Mouse (Mus musculus): ENCODE measurements around the gene Tbck.

The Tbck gene

DNA sequence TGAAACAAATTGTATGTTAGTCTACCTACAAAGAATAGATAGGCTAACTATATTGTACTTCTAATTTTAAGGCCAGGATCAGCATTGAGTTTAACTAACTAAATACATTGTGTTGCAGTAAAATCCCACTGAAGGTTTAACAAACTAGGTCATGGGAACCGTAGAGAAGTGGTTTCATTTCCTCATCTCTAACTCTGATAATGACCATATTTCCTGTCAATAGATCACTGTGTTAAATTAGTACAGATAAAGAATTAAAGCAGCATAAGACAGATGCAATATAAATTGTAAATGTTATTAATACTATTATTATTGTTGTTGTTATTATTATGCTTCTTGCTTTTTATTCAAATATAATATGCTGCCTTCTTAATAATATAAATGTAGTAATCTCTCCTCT, 72.3 kb downstream of the Tbck start:
- no peak for DNase-seq (ENCODE audit: low read depth, low spot score)

DNA sequence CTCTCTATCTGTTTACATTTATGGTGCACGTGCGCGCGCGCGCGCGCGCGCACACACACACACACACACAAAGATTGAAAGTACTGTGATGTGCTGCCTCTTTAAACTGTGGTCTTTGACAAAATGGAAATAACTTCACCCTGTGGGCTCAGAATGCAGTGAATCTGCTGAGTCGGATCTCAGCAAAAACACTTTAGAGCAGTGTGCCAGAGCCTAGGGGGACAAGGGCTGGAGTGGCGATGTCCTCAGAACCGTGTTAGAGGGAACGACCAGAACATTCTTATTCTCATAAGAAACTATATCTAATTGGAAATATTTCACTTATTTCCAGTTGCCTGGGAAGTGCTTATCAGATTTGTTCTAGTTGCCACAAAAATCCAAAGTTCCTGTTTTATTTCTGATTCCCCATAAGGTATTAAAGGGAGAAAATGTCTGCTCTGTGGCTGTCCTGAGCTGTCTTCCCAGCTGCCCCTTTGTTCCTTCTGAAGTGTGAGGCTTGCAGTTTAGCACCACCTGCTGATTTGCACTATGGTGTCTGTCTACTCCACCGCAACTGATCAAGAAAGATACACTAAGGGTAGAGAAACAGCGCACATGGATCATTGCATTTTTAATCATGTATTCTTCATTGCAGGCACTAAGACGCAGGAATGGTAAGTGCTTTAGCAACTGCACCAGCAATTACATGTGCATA, 82.2 kb downstream of the Tbck start:
- no peak for DNase-seq (ENCODE audit: low read depth, low spot score)

DNA sequence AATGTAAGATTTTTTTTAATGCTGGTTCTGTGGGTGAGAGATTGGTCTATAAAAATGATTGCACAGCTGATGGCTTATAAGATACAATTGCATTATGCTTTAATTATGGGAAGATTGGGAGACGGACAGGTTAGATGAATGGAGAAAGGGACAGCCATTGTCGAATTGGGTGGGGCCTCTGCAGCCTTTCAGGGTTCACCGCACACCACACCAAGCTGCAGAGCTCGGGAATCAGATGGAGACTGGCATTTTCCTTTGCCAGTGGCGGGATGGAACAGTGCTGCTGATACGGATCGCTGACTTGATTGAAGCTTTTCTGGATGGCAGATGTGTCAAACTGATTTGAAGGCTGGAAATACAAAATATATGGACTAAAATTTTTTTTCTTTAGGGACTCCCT, 88.1 kb downstream of the Tbck start:
- DNase-seq (ENCODE audit: low read depth, low spot score), result no peak

DNA sequence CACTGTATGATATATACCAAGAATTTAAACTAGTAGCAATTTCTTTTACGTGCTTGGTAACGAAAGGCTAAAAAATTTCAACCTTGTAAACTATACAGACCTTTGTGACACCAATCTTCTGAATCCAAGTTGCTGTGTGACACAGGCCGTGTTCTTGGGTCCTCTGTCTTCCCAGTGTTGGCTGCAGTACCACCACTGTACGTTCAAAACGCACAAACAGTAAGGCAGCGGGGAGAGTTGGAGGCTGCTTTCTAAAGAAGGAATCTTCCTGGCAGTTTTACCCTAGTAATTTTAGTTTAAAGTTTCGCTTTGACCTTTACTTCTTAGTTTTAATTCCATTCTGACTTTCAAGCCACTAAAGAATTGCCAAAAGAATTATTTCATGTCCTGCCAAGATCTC, 92.7 kb downstream of the Tbck start:
- DNase-seq (ENCODE audit: low read depth, low spot score), result no peak

DNA sequence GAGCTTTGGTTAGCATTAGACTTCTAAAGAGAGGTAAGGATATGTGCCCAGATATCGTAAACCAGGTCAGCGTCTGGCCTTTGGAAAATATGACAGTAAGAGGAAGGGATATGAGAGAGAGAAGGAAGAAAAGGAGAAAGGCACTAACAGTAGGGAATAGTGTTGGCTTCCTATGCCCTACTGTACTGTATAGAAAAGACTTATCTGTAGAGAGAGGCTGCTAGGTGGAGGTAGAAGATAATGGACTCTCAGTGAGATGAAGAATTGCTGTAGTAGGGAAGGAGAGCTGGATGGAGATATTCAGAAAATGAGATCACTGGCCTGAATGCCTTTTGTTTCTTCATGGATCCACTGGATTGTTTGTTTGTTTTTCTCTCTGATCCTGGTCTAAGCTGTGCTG, 97.2 kb downstream of the Tbck start:
- no peak for DNase-seq (ENCODE audit: low read depth, low spot score)

DNA sequence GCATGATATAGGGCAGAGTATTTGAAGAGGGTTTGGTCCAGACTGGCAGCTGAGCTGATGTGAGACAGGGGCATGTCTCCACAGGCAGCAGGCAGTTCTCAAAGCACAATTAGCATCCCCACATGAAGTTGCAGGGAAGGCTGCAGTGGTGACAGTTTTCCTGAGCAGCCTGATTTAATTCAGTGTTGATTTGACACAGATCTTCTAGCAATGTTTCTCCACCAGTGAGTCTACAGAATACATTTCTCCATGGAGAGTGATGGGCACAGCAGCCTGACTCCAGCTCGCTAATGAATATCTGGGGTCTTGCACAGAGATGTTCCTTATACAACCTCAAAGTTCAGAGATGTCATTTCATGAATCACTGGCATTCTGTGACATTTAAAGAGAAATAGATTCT, 99.1 kb downstream of the Tbck start:
- DNase-seq (ENCODE audit: low read depth, low spot score), result no peak

DNA sequence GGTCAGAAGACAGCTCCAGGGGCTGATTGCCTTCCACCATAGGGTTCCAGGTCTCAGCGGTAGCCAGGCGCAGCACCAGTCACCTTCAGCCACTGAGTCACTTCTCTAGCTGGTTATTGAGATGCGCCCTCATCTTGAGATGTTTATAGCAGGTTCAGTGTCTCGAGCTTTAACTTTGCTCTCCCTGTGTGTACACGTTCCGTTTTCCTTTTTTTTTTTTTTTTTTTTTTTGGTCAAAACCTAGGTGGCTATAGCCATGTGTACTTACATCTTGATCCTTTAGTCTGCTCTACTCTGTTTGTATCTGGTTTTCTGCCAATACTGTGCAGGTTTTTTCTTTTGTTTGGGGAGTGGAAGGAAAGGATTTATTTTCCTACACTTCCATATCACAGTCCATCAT, 100.8 kb downstream of the Tbck start:
- DNase-seq (ENCODE audit: low read depth, low spot score), result no peak

GRCm38 (mm10) chr3:132786690-132787089, 102.7 kb downstream of the Tbck start:
- DNase-seq (ENCODE audit: low read depth, low spot score), result no peak

GRCm38 (mm10) chr3:132787775-132788174, 103.8 kb downstream of the Tbck start:
- no peak for DNase-seq (ENCODE audit: low read depth, low spot score)

GRCm38 (mm10) chr3:132791140-132791539, 107.2 kb downstream of the Tbck start:
- no peak for DNase-seq (ENCODE audit: low read depth, low spot score)

GRCm38 (mm10) chr3:132800196-132800595, 116.3 kb downstream of the Tbck start:
- no peak for DNase-seq (ENCODE audit: low read depth, low spot score)

DNA sequence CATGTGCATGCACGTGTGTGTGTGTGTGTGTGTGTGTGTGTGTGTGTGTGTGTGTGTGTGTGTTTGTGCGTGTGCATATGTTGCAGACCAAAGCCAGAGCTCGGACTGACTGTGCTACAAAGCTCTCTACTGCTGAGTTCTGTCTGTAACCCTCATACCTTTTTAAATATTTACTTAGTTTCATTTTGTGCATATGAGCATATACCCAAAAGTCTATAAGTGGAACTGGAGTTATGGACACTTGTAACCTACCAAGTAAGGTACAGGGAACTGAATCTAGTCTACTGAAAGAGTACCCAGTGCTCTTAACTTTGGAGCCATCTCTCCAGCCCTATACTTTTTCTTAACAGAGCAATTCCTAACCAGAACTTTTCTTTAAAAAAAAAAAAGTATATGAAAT, 118.0 kb downstream of the Tbck start:
- DNase-seq (ENCODE audit: low read depth, low spot score), result no peak

DNA sequence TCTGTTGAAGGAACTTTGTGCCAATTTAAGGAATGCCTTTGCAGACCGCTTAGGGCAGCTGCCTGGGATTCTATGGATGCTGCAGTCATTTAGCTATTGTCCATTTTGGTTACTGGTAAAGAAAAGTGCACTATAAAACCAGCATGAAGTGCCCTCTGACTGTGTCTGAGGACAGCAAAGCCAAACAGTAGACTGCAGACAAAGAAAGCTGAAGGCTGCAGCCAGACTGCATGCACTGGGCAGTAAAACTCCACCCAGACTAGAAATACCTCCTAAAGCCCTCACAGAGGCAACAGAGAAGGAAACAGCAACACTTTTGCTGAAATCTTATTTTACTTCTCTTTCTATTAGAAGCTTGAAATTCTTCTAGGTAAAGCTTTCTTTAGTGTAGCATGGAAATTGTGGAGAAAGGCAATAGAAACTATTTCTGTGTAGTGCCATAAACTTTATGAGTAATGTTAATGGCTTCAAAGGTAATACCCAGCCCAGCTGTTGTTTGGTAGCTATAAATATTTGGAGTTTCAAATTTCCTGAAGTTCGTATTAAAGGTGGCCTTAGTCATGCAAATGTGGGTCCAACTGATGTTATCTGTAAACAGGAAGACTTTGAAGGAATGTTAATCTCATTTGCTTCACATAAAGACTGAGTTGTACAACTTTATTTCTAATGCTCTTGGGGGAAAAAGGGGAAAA, 124.1 kb downstream of the Tbck start:
- no peak for DNase-seq (ENCODE audit: low read depth, low spot score)

DNA sequence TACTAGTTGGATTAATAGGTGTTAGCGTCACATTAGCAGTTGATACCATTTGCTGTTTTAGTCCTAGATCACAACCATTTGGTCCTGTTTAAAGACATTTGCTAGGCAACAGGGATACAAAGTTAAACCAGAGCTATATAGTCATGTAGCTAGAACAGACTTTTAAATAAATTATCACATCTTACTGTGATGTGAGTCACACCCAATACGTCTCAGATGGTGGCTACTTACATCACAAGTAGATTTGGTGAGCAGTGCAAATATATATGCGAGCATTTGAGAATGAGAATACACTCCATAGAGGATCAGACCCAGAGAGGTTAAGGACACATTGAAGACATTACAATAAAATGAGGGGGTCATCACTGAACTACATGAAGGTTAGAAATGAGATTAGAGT, 125.0 kb downstream of the Tbck start:
- DNase-seq (ENCODE audit: low read depth, low spot score), result no peak

DNA sequence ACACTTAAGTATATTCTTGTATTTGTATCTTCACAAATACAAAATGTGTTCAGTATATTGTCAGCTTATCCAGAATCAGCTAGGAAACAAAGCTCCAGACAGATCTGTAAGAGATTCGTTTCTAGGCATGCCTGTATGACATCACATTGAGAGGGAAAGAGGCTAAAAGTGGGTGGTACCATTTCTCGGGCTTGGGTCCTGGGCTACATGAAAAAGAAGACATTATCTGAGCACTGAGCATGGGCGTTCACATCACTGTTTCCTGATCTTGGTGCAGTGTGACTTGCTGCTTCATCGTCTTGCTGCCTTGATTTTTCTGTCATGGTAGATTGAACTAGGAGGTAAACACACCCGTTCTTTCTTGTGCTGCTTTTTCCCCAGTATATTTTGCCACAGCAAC, 127.8 kb downstream of the Tbck start:
- DNase-seq (ENCODE audit: low read depth, low spot score), result no peak

DNA sequence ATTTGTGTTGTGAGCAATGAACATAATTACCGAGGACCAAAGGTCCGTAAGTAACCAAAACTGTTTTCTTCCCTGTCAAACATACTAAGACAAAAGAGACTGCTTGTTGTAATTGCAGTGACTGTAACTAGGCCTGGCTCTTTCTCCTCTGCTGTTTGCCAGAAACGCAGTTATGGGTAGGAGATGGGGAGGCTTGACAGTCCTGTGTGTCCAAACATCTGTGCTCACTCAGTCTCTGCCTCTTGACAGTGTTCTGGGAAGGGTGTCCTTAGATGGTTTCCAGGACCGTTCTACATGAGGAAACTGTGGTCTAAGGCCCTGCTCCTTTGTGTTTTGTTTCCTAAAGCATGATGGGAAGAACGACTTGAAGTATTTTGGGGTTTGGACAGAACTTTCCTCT, 128.4 kb downstream of the Tbck start:
- DNase-seq (ENCODE audit: low read depth, low spot score), result no peak

DNA sequence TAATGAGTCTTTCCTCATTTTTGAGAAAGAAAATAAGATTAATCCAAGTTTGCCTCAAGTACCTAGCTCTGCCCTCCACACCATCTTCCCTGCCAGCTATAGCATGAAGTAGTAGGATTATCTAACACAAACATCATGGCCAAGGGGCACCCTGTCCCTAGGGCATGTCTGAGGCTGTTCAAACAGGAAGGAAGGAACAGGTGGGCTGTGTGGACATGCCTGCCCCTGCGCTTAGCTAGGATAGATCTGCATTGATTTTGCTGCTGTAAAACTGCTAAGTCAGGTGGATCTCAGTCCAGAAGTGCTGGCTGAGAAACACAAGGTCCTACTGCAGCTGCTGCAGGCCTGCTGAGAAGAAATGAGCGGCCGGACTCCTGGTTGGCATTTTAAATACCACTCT, 129.2 kb downstream of the Tbck start:
- no peak for DNase-seq (ENCODE audit: low read depth, low spot score)

DNA sequence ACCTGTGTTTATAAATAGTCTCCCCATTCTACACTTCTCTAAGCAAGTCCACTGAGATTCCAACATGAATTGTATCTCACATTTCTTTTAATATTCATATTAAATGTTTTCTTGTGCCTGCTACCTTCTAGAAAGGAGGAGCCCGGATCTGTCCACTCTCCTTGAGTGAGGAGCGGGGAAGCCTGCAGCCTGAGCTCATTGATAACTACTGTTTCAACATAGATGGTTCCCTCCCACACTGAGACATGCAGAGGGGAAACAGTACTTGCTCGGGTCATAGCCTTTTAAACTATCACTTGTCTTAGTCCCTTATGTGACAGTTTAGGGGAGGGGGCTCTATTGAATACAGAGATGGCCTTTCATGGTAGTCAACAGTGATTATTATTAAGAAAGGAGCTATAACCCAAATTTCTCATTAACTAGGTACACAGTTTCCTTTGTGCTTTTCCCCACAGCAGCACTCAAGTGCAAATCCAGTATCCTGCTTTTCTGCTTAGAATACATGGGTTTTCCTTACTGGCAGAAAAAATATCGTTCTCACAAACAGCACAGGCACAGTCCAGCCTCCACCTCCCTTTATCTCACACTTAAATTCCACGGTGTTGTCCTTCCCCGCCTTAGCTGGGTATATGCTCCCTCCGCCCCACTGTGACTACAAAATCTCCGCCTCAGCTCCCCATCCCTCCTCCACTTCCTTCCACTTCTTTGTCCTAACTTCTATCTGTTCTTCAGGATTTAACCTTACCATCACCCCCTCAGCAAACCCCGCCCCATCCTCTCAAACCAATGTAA, 130.0 kb downstream of the Tbck start:
- no peak for DNase-seq (ENCODE audit: low read depth, low spot score)

- DNase-seq (ENCODE audit: low read depth, low spot score), result no peak
Measured at GRCm38 (mm10) chr3:132814791-132815496, 131.0 kb downstream of the Tbck start.

DNA sequence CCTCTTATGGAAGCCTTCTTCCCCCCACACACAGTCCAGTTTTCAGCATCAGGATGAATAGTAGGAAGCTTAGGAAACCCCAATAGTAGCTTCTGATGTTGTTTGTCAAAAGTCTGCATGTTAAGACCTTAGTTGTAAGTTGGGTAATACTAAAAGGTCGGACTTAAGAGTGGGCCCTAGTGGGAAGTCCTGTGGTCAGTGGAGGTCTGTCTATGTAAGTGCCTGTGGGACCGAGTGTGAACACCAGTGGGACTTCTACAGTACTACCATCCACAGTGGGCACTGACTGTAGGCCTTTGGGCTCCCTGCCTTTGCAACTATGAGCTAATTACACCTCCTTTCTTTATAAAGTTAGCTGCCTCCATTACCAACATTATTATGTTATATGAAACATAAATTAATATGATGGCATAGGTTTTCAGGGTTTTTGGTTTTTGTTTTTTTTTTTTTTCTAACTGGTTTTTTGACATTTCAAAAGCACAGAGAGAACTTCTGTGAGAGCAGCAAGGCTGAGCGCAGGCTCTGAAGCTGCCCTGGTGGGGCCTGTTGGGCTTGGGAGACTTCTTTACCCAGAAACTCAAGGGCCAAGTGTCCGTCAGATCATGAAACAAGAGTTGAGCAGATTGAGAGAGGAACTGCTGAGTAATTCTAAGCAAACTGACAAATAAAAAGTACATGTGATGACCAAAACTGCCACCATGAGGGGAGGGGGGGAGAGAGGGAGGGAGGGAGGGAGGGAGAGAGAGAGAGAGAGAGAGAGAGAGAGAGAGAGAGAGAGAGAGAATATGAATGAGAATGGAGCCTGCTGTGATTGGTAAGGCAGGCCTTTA, 131.8 kb downstream of the Tbck start:
- DNase-seq (ENCODE audit: low read depth, low spot score), result no peak

GRCm38 (mm10) chr3:132819408-132819807, 135.5 kb downstream of the Tbck start:
- no peak for DNase-seq (ENCODE audit: low read depth, low spot score)

All from retina, postnatal 7 days (tissue).